Mouse (Mus musculus) heart, postnatal 10 days (tissue): ENCODE results near the gene Pkd1l1. TPM values are rescaled to one million over a fixed set of nuclear protein-coding genes. Genes with fewer than 3 reads are reported as not detected.

Source experiments
- DNase-seq, 2 experiments: peaks; one replicate each; pipeline ENCODE4 v3.0.0; 2021
- intact Hi-C: fragments of 180-260 bp; cut with DNase I; formaldehyde crosslinking; loops from one replicate; pipeline ENCODE4 v1.15.1; 2025
- total RNA-seq, 2 experiments: library from RNA; stranded (reverse); gene quantifications; 2 replicates each; pipeline ENCODE4 v1.2.3; 2021

Gene Pkd1l1
- not detected for total RNA-seq

GRCm38 (mm10) chr11:8973166-8973565 lies at the start of gene Pkd1l1:
TSS of gene Pkd1l1 (minus strand) at chr11:8973266.
- DNase-seq, result no peak
- intact Hi-C loops, result no loop called here

GRCm38 (mm10) chr11:9020207-9020606 lies 47.1 kb upstream of the Pkd1l1 start:
- intact Hi-C loops, result no loop called here

GRCm38 (mm10) chr11:9018491-9019267 lies 45.6 kb upstream of the Pkd1l1 start:
- DNase-seq, result peak; percentile 17 to 33
- intact Hi-C loops, result no loop called here

More at GRCm38 (mm10) chr11:9020207-9020606, 47.1 kb upstream of the Pkd1l1 start:
- no peak for DNase-seq

- intact Hi-C loops, result no loop called here
- no peak for DNase-seq
These were observed 41.7 kb upstream of the Pkd1l1 start for GRCm38 (mm10) chr11:9014740-9015139.

GRCm38 (mm10) chr11:9011348-9011747 lies 38.3 kb upstream of the Pkd1l1 start:
- no peak for DNase-seq
- intact Hi-C loops, result no loop called here

GRCm38 (mm10) chr11:9010853-9011339 lies 37.8 kb upstream of the Pkd1l1 start, which contains the start of gene Hus1:
TSS of gene Hus1 (minus strand) at chr11:9011191.
- intact Hi-C loops, result no loop called here
- DNase-seq, result peak; percentile 93 to 94

GRCm38 (mm10) chr11:9010416-9010815 lies 37.4 kb upstream of the Pkd1l1 start:
- intact Hi-C loops, result no loop called here
- DNase-seq, result no peak

- no peak for DNase-seq
- intact Hi-C loops, result no loop called here
These were observed 35.7 kb upstream of the Pkd1l1 start for GRCm38 (mm10) chr11:9008761-9009160.

GRCm38 (mm10) chr11:8988084-8988483 lies 15.0 kb upstream of the Pkd1l1 start:
- DNase-seq, result no peak
- intact Hi-C loops, result no loop called here

GRCm38 (mm10) chr11:8986058-8986457 lies 13.0 kb upstream of the Pkd1l1 start:
- DNase-seq, result peak; percentile 11 to 20
- intact Hi-C loops, result no loop called here

- intact Hi-C loops, result loop anchor here (1.0 to 2.0 kb wide), 2 partner anchors 143 to 153 kb away; no protein-coding TSS in a partner anchor
- DNase-seq, result peak; percentile 58 to 82
These were observed 10.3 kb upstream of the Pkd1l1 start for GRCm38 (mm10) chr11:8983237-8983861.

GRCm38 (mm10) chr11:8978154-8978553 lies 5.1 kb upstream of the Pkd1l1 start:
- intact Hi-C loops, result no loop called here
- no peak for DNase-seq

- intact Hi-C loops, result no loop called here
These were observed 973 bp downstream of the Pkd1l1 start for GRCm38 (mm10) chr11:8972093-8972492.

GRCm38 (mm10) chr11:8970509-8970908 lies 2.6 kb downstream of the Pkd1l1 start:
- intact Hi-C loops, result no loop called here
- no peak for DNase-seq

More at GRCm38 (mm10) chr11:8972093-8972492, 973 bp downstream of the Pkd1l1 start:
- DNase-seq, result no peak

- no peak for DNase-seq
- intact Hi-C loops, result no loop called here
These were observed 5.0 kb downstream of the Pkd1l1 start for GRCm38 (mm10) chr11:8968094-8968493.

GRCm38 (mm10) chr11:8958572-8958971 lies 14.5 kb downstream of the Pkd1l1 start:
- no peak for DNase-seq
- intact Hi-C loops, result loop anchor here (5.0 to 10.0 kb wide), 3 partner anchors 96 to 536 kb away; partner anchors contain the start of gene Tns3

GRCm38 (mm10) chr11:8958108-8958507 lies 15.0 kb downstream of the Pkd1l1 start:
- intact Hi-C loops, result loop anchor here (5.0 to 10.0 kb wide), 3 partner anchors 96 to 536 kb away; partner anchors contain the start of gene Tns3
- no peak for DNase-seq

- DNase-seq, result peak in 1 of 2 experiments; percentile 15
- intact Hi-C loops, result loop anchor here (5.0 to 10.0 kb wide), 3 partner anchors 95 to 535 kb away; partner anchors contain the start of gene Tns3
These were observed 16.0 kb downstream of the Pkd1l1 start for GRCm38 (mm10) chr11:8957023-8957422.

GRCm38 (mm10) chr11:8955678-8956077 lies 17.4 kb downstream of the Pkd1l1 start:
- DNase-seq, result peak; percentile 11 to 53
- intact Hi-C loops, result loop anchor here (1.0 to 10.0 kb wide), 4 partner anchors 93 to 533 kb away; partner anchors contain the start of gene Tns3

- DNase-seq, result no peak
- intact Hi-C loops, result loop anchor here (10.0 kb wide), 1 partner anchor 285 kb away; the partner anchor contains the start of gene Tns3
These were observed 23.2 kb downstream of the Pkd1l1 start for GRCm38 (mm10) chr11:8949765-8950430.

- intact Hi-C loops, result no loop called here
- no peak for DNase-seq
These were observed 24.2 kb downstream of the Pkd1l1 start for GRCm38 (mm10) chr11:8948871-8949270.
